Mouse (Mus musculus): Measurements from ENCODE around the gene Nkpd1.
"Not testable (repeated sequence)": the region's sequence is repeated elsewhere in the genome, so short reads cannot be mapped to it uniquely, and the experiment has no call there.

The Nkpd1 gene

DNA sequence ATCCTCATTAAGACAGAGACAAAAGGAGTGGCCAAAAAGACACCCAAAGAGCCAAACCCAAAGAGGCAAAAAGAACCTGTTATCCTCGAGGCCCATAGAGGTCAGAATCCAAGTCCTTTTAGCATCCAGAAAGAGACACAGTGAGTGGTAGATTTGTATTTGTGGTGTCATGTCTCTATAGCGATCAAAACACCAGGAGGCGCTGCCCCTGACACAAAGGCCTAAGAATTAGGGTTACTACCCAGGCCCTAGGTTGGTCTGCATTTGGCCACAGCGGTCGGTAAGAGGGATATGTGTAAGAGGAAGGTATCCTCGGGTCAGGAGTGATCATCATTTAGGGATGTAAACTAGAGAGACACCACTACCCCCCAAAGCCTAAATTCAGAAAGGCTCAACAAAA is 11.3 kb upstream of the Nkpd1 start:
- peak; percentile 41 for DNase-seq (ENCODE audit: inconsistent ontology term)

DNA sequence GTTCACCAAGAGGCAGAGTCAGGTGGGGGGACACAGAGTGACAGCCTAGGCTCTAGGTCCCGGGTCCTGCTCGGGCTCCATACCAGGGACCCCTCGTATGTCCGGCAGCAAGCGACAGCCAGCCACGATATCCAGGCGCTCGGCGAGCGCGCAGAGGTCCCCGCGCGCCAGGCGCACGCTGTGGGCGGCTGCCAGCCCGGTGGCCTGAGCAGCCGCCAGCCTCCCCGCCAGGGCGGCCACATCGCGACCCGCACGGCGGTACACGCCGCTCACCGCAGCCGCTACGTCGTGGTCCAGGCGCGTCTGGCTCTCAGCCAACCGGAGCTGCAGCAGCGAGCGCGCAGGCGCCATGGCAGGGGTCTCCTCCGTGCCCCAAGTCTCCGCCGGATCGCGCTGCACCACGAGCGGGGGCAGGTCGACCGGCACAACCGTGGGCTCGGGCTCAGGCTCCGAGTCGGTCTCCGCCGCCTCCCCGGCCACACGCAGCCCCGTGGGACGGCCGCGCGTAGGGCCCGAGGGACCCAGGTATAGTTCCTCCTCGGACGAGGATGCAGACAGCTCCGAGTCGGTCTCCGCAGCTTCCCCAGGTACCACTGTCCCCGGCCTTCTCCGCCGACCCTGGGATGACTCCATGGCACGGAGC is 10.5 kb upstream of the Nkpd1 start:
- peak; percentile 48 for DNase-seq (ENCODE audit: inconsistent ontology term)

GRCm38 (mm10) chr7:19507612-19507981 is 10.0 kb upstream of the Nkpd1 start:
- no peak for DNase-seq (ENCODE audit: inconsistent ontology term)

DNA sequence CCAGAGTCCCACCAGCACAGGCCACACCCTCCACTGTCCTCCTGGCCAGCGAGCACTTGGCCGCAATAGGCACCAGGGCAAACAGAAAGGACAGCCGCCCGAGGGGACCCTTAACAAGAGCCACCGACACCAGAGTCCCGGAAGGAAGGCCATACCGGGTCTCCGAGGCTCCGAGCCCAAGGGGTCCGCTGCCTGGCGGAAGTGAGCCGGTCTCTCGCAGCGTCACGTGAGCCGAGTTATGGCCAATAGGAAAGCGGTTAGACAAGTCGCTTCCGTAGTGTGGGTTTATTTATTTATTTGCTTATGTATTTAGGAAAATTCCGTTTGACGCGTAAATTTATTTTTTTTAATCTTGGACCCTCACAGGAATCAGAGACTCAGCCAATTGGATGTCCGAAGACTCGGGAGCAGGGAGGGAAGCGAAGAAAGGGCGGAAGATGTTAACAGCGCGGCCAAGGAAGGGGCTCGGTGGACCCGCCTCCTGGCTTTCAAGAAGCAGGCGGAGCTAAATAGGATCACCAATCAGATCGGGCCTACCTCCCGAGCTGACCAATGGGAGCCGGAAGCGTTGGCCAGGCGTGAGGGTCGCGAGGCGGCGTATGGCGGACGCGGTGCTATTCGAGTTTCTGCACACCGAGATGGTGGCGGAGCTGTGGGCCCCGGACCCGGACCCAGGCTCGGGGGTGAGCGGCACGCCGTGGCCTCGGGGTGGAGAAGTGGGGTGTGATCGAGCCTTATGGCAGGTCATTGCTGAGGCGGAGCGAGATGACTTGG is 9.3 kb upstream of the Nkpd1 start, which contains the start of the genes Bloc1s3 and Trappc6a:
Bloc1s3 (minus strand) TSS at position 218 of the 774 bp plus-strand sequence.
Trappc6a (plus strand) TSS at position 246 of the 774 bp plus-strand sequence.
- DNase-seq (ENCODE audit: inconsistent ontology term), result peak; percentile 96

DNA sequence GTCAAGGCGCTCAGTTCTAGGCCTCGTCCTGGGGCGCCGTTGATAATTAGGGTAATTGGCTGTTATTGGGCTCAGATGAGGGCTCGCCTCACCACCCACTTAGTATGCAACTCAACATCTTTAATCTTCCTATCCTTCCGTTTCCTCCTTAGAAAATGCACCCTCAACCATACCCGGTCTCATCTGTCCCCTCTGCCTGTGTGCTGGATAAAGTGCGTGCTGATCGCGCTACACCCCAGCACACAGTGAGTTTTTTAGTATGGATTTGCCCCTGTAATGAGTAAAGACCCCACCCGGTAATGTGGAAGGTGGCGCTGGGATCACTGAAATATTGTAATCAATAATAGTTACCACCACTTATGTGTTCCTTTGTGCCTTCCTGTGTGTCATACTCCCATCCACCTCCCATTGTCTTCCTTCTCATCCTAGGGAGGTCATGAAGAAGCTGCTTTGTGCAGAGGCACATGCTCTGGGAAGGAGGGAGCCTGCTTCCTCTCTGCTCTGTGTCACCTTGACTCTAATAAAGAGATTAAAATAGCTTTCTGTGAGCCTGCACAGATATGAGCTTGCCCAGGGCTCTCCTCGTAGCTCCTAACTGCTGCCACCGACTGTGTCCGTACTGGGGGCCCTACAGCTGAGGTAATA is 8.6 kb upstream of the Nkpd1 start:
- no peak for DNase-seq (ENCODE audit: inconsistent ontology term)

DNA sequence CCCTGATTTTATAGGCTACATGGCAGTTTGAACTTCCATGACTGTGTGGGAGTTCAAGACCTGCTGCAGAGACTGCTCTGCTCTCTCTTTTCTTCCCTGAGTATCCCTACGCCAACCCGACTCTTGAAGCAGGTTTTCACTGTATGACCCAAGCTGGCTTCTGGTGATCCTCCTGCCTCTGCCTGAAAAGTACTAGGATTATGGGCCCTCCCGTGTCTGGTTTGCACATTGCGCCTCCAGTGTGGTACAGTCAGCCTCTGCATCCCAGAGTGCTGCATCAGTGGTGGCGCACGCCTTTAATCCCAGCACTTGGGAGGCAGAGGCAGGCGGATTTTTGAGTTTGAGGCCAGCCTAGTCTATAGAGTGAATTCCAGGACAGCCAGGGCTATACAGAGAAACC is 7.9 kb upstream of the Nkpd1 start:
- no peak for DNase-seq (ENCODE audit: inconsistent ontology term)

DNA sequence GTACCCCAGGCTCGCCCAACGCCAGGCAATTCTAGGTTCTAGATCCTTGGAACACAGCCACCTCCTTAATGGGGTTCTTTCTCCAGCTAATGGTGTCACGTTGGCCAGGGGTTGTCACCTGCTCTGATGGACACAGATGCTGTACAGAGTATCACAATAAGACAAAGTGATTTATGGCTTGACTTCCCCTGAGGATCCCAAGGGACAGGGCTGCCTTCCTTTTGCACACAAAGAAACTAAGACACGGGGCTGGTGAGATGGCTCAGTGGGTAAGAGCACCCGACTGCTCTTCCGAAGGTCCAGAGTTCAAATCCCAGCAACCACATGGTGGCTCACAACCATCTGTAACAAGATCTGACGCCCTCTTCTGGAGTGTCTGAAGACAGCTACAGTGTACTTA is 5.7 kb upstream of the Nkpd1 start:
- DNase-seq (ENCODE audit: inconsistent ontology term), result not testable (repeated sequence)

GRCm38 (mm10) chr7:19512353-19512752 is 5.3 kb upstream of the Nkpd1 start:
- DNase-seq (ENCODE audit: inconsistent ontology term), result no peak

- no peak for DNase-seq (ENCODE audit: inconsistent ontology term)
Observed at GRCm38 (mm10) chr7:19520032-19520431, 2.4 kb downstream of the Nkpd1 start.

DNA sequence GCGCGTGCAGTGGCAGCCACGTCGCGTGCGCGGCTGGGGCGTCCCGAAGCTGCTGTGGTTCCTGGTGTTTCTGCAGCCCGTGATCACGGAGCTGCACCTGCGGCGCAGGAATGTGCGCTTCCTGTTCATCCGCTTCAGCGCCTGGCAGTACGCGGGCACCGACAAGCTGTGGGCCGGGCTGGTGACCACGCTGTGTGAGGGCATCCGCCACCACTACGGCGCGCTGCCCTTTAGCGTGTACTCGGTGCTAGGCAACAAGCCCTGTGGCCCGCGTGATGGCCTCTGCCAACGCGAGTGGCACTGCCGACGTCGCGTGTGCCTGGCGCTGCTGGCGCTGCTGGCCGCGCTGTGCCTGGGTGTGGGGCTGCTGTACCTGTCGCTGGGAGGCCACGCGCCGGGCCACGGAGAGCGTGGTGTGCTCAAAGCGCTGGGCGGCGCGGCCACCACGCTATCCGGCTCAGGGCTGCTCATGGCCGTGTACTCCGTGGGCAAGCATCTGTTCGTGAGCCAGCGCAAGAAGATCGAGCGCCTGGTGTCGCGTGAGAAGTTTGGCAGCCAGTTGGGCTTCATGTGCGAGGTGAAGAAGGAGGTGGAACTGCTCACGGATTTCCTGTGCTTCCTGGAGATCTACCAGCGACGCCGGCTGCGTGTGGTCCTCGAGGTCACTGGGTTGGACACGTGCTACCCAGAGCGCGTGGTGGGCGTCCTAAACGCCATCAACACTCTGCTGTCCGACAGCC is 5.5 kb downstream of the Nkpd1 start:
- DNase-seq (ENCODE audit: inconsistent ontology term), result peak; percentile 25

DNA sequence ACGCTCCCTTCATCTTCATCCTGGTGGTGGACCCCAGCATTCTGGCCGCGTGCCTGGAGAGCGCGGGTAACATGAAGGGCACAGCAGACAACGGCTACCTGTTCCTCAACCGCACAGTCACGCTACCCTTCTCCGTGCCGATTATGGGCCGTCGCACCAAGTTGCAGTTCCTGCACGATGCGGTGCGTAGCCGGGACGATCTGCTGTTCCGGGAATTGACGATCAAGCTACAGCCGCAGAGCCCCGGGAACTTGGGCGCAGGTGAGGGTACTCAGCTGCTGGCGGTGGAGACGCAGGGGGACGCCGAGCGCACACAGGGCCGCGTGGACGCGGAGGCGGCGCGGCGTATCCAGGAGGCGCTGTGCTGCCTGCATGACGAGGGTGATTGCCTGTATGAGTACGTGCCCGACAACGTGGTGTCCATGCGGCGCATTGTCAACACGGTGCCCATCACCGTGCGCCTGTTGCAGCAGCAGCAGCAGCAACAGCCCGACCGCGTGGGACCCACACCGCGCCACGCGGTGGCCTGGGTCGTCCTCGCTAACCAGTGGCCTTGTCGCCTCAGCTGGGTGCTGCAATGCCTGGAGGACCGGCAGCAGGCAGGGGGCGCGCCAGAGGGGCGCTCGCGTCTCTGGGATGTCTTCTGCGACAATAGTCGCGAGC is 6.2 kb downstream of the Nkpd1 start:
- peak; percentile 64 for DNase-seq (ENCODE audit: inconsistent ontology term)

GRCm38 (mm10) chr7:19524420-19525104 is 6.9 kb downstream of the Nkpd1 start:
- DNase-seq (ENCODE audit: inconsistent ontology term), result no peak

DNA sequence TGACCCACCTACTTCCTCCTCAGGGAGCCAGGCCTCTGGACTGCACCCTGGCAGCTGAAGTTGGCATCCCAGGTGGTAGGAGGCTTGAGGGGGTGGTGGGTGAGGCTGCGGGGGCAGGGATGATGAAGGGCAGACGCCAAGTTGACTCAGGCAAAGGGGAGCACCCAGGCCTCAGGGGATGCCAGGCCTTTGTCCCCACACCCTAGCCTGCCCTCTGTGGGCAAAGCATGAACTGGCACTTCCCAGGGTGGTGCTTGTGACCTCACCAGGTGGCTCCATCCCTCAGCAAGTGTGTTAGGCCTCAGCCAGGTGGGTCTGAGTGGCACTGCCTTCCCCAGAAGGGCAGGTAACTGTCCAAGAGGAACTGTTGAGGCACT is 7.5 kb downstream of the Nkpd1 start:
- no peak for DNase-seq (ENCODE audit: inconsistent ontology term)

- no peak for DNase-seq (ENCODE audit: inconsistent ontology term)
Observed at GRCm38 (mm10) chr7:19531077-19531476, 13.4 kb downstream of the Nkpd1 start.

- DNase-seq (ENCODE audit: inconsistent ontology term), result no peak
Observed at GRCm38 (mm10) chr7:19532240-19532639, 14.6 kb downstream of the Nkpd1 start.

DNA sequence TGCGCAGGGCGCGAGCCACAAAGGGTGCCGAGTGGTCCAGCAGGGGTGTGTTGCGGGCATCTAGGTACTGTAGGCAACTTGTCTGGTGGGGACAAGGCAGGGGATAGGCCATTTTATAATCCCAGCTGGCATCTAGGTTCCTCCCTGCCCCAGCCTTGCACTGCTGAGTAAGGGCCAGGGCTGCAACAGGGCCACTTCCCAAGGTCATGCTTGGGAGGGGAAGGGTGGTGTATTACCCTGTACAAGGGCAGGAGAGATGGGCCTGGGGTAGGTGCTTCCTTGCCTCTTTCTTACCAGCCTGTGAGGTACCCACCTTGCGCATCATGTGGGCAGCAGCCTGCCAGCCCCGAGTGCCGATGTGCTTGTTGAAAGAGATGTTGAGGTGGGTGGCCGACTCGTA is 17.0 kb downstream of the Nkpd1 start:
- no peak for DNase-seq (ENCODE audit: inconsistent ontology term)

DNA sequence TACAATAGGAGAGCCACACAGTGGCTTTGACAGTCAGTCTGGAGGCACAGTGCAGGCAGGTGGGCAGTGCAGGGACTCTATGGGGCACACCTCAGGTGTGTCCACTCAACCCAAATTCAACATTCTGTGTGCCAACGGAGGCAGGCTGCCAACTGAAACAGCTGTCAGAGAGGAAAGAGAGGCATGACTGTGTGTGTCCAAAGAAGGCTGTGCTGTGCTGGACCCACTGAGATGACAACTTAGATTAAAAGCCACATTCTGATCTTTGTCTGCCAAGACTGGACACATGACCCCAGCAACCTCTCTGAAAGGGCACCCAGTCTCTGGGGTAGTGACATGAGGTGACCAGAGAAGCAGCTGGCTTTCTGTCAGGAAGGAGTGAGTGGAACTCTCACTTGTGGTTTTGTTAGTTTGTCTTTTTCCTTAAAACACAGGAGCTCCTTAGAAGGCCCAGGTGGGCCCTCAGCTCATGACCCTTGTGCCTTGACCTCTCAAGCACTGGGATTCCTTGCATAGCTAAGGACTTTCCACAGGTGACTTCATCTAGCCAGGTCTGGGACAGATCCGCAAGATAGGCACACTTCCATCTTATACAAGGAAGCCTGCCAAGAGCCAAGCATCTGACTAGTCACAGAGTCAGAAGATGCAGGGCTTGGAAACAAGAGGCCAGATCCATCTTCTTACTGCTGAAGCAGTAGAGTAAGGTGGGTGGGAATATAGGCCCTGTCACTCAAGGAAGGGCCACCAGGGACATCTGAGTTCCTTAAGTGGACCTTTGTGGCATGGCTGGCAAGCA is 23.3 kb downstream of the Nkpd1 start:
- DNase-seq (ENCODE audit: inconsistent ontology term), result no peak

GRCm38 (mm10) chr7:19541681-19542154 is 24.1 kb downstream of the Nkpd1 start:
- no peak for DNase-seq (ENCODE audit: inconsistent ontology term)

DNA sequence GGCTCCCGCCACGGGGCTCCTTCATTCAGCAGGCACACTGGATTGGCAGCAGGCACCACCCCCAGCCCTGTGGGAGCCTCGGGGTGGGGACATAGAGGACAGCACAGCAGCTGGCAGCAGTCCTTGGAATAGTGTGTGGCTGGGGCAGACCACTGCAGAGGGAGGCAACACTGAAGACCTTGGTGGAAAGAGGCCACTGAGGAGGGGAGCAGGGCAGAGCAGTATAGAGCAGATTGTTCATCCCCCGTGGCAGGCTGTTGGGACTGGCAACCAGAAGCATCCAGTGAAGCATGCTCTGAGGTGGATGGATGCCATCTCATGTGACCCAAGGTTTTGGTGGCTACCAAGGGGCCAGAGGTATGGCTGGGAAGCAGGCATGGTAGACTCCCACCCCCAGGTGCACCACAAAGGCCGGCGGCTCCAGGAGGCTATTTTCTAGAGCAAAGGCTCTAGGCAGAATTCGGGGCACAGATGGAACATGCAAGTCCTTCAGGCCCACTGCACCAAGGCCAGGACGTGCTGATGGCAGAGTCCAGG is 24.6 kb downstream of the Nkpd1 start:
- peak; percentile 77 for DNase-seq (ENCODE audit: inconsistent ontology term)

DNA sequence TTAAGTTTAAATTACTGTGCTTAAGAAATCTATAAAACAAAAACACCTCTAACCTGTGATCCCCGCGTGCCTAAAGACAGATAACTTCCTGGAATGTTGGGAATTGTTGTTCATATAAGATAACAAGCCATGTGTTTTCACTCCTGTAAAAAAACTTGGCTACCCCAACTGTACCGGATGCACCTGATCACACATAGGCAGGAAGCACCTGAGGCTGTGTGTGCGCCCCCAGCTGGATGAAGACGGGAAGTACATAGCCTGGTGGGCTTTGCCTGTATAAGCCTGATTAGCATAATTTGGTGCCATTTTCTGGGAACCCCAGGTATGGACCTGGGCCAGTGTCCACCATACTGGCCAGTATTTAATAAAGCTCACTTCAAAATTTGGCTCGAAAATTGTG is 25.9 kb downstream of the Nkpd1 start:
- no peak for DNase-seq (ENCODE audit: inconsistent ontology term)
